Mouse (Mus musculus) kidney, adult 9 months (tissue): ENCODE data around the gene H2afx.
"Not testable (repeated sequence)": the region's sequence is repeated elsewhere in the genome, so short reads cannot be mapped to it uniquely, and the experiment has no call there.

ENCODE experiments used
- DNase-seq: peaks from one replicate; pipeline ENCODE4 v3.0.0; 2022

Gene H2afx

DNA sequence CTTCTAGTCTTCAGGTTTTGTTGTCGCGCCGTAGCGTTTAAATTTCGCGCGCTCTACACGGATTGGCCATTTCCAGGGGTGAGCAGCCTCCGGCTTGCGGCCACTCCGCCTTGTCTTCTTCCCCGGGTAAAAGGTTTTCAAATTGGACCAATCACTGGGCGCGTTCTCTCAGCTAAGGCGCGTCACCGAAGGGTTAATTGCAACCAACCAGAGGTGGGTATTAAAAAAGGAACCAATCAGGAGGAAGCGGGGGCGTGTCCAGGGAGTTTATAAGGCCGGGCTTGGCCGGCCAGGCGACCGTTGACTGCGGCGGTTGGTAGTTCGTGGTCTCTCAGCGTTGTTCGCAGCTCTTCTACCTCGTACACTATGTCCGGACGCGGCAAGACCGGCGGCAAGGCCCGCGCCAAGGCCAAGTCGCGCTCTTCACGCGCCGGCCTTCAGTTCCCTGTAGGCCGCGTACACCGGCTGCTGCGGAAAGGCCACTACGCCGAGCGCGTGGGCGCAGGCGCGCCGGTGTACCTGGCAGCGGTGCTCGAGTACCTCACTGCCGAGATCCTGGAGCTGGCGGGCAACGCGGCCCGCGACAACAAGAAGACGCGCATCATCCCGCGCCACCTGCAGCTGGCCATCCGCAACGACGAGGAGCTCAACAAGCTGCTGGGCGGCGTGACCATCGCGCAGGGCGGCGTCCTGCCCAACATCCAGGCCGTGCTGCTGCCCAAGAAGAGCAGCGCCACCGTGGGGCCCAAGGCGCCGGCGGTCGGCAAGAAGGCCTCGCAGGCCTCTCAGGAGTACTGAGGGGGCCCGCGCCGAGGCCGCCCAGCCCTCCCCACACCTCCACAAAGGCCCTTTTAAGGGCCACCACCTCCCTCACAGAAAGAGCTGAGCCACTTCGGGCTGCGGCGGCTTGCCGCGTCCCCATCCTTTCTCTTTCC is at the start of gene H2afx:
TSS of gene H2afx (plus strand) at position 299 of the 935 bp plus-strand sequence.
- DNase-seq: peak; percentile 100

DNA sequence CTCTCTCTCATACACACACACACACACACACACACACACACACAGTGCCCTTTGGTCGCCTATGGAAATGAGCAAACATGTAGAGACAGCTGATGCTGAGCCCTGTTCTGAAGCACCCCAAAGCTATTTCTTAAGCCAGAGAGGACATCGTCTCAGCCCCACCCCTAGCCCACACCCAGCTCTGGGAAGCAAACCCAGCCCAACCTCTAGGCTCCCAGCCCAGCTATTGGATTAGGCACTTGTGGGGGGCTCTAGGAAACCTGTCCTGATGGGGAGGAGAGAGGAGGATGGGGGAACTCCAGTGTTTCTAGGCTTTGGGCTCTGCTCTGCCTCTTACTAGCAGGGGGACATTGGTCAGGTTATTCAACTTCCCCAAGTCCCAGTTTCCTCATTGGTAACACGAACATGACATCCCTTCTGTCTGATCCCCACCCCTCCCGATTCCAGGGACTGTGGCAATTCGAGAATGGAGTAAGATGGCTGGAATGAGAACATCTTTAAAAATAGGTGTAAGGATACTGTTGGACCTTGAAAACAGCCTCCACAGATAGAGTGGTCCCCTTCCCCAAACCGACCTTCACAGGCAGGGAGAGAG is 48.1 kb upstream of the H2afx start:
- no peak for DNase-seq

DNA sequence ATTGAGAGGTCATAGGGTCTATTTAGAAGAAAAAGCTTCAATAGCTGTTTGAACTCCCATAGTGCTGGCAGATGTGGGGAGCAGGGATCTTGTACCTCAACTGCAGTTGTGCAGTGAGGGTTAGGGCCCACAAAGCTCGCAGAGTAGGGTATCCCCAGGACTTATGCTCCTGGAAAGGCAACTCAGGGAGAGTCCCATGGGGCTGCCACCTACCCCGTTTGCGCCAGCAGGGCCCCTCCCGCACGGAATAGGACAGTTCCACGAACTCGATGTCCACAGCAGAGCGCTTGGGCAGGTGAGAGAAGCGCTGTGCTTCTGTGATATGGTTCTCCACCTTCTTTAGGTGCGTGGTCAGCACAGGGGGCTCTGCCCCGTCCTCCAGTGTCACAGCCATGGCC is 47.5 kb upstream of the H2afx start:
- no peak for DNase-seq

DNA sequence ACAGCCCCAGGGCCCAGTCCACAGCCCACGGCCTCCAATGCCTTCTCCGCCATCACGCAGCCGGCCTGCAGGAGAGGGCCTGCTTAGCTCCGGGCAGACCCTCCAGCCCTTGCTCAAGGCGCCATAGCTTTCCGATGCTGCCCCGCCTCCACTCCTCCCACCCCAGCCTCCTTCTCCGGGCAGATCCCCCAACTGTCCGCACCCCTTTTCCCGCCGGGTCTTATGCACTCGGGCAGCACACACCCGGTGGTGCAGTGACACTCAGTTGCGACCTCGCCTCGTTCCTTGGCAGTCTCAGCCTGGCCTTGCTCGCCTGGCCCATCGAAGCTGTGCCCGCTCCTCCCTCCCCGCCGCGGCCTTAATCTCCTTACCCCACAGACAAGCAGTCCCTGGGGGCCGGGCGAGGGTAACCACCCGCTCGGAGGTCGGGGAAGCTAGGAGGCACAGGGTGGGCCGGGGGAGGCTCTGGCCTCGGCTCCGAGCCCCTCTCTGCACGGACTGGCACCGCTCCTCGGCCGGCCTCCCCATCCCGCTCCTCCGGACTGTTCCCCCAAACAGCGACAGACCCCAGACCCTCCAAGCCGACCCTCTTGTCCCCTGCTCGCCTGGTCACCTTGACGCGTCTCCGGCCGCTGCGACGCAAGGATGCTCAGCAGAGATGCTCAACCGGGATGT is 47.0 kb upstream of the H2afx start:
- DNase-seq: no peak

DNA sequence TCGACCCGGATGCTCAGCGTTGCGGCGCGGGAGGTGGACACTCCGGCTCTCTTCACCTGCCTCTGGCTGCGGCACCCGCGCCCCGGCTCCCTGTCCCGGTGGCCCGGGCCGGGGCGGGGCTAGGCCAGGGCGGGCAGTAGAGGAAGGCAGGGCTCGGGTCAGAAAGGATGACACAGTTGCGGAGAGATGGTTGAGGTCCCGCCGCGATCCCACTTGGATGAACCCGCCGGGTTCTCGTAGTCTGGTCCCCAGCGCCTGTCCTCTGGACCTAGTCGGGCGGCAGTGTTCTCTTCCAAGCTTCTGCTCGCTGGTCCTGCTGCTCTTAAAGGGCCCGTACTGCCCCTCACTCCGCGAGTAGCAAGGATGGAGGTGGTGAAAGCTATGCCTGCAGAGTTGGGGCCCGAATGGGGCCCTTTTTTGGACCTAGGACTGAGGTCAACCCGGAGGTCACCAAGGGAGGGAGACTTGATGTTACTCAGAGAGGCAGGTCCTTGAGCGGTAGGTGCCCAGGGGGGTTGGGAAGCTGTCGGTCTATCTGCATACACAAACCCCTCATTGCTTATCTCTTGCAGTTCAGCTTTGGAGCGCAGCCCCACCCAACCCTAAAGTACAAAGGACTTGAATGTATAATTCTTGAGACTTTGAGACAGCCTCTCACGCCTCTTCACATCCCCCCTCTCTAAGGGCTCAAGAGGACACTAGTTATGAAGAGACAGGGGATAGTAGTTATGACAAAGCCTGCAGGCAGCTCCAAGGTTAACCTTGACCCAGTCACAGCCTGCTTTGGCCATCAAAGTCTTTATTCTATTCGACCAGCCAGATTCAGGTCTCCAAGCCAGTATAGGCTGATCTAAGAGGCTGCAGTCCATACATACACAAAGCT is 46.2 kb upstream of the H2afx start, which contains the start of gene Abcg4:
TSS of gene Abcg4 (minus strand) at position 540 of the 883 bp plus-strand sequence.
- DNase-seq: no peak

DNA sequence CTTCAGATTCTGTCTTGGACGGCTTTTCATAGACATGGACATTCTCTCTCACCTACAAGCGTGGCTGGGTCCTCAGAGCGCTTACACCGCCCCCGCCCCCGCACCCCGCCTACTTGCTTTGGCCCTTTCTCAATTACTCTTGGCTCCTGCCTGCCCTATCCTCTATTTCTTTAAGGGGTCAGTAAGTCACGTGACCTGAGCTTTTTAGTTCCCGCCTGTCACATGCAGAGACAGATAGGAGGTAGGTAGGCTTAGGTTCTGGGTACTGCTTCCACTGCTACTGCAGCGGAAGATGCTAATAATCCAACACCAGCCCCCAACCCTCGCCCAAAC is 45.6 kb upstream of the H2afx start:
- no peak for DNase-seq

DNA sequence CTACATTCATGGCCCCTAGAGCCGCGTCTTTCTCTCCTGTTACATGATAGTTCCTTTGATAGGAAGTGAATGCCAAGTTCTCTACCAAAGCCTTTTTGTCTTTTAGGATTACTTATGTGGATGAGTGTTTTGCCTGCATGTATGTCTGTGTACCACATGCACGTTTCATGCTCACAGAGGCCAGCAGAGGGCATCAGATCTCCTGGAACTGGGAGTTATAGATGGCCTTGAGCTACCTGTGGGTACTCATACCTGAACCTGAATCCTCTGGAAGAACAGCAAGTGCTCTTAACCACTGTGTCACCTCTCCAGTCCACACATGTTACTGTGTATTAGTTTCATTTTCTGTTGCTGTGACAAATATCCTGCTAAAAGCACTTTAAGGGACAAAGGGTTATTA is 42.0 kb upstream of the H2afx start:
- DNase-seq: peak; percentile 76

- DNase-seq: not testable (repeated sequence)
Measured at GRCm38 (mm10) chr9:44300001-44300400, 34.5 kb upstream of the H2afx start.

DNA sequence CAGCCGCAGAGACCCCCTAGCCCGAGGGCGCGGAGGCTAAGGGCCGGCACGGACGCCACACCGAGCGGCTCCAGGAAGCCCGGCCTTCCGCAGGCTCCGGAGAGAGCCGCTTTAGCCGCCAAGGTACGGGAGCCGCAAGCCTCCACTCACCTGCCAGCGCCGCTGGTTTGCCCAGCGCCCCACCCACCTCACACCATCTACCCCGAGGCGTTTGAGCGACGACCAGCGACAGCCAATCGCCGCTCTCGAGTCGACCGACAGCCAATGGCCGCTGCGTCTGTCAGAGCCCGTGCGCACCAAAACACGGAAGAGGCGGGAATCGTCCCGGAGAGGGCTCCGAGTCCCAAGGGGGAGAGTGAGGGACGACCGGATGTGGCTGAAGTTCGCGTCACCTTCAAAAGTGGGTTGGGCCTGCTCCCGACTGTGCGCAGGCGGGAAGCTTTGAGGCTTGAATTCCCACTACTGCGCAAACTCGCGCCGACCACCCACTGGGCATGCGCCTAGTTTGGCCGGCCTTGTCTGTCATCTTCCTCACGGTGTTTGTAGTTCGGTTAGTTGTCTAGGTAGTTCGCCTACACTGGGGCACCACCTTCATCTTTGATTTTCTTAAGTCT is 28.9 kb upstream of the H2afx start, which contains the start of gene Hinfp:
TSS of gene Hinfp (minus strand) at position 206 of the 614 bp plus-strand sequence.
- DNase-seq: peak; percentile 99

GRCm38 (mm10) chr9:44306532-44306931 is 28.0 kb upstream of the H2afx start:
- no peak for DNase-seq

DNA sequence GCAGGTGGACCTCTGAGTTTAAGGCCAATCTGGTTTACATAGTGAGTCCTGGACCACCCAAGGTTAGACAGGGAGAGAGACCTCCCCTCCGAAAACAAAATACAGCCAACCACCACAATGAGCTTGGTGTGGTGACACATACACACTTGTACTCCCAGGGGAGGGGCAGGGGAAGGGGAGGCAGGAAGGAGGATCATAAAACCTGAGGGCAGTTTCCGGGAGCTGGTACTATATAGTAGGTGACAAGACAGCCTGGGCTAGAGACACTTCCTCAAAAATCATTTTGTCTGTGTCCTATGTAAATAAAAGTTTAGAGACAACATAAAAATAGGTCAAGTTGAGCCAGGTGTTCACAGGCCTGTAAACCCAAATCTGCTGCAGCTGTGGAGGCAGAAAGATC is 27.2 kb upstream of the H2afx start:
- no peak for DNase-seq

GRCm38 (mm10) chr9:44309756-44310155 is 24.7 kb upstream of the H2afx start:
- DNase-seq: no peak

DNA sequence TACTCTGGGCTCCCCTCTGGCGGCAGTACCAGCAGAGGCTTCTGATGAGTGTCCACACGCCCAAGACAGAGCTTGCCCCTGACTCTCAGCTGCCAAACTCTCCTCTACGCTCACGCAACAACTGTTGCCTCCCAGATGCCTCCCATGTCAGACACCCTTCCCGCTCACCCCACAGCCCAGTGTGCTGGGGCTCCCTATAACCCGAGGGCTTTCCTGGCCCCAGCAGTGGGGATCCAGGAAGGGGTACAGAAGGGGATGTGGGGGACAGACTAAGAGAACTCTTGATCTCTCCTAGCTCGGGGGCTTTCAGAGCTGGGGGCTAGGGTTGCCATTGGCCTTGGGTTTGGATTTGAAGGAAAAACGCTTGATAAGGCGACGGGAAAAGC is 23.8 kb upstream of the H2afx start:
- no peak for DNase-seq

DNA sequence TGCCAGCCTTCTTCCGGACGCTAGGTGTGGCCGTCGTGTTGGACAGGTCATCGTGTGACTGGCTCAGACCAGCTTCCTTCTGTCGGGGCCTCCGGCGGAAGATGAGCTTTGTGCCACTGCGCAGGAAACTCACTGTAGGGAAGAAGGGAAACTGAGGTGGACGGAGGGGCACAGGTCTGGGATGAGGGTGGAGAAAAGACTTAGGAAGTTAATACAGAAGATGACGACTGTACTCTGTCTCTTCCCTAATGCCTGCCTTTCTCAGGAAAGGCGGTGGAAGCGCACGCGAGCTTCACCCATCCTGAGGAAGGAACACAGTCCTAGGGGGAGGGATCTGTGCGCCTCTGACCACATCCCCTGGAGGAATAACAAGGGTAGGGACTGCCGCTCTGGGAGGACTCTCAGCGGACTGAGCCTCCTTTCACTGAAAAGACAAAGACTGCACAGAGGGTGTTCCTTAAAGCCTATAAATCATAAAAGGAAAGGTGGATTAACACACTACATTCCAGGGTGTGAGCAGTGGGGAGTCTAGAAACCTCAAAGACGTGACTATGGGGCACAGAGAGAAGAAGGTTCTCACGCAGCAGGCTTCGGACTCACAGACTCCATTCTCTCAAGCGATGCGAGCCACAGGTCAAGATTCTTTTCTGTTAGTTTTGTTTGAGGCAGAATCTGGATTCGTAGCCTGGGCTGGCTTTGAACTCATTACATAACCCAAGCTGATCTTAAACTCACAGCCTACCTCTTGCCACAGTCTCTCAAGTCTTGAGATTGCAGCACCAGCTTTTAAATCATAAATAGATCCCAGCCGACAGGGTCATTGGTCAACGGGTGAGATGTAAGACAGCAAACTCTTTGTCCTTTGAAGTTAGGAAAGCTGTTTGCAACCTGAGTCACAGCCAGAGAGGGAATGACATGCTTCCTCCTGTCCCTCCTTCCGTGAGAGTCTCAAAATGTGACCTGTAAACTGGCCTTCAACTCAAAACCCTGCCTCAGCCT is 23.1 kb upstream of the H2afx start:
- peak; percentile 60 for DNase-seq

DNA sequence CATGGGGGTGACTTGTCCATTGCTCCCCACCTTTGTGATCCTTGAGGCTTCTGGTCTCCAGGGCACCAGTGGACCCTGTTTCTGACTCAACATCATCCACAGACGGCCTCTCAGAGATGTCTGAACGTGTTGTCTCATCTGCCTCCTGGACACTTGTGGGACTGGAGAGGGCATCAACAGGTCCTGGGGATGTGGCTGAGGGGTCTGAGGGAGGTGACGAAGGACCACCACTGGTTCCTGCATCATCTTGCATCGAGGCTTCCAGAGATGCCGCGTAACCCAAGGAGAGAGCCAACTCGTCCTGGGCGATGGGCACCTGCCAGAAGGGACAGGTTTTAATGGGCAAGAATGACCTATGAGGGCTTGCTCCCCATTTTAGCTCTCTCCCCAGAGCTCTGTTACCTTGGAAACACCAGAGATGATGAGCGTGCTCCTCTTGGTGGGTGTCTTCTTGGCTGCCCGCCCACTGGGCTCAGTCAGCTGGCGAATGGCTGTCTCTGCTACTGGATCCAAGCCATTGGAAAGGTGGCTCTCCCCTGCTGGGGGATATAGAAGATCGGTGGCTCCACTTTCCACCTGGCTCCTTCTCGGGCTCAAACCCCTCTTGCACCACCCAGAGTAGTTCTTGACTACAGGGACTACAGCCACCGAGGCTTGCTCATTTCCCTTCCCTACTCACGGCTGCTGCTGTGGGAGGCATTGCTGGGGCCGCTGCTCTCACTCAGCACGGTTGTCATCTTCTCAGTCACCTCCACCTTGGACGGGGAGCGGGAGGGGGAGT is 20.8 kb upstream of the H2afx start:
- no peak for DNase-seq

GRCm38 (mm10) chr9:44314257-44314547 is 20.3 kb upstream of the H2afx start:
- DNase-seq: no peak

GRCm38 (mm10) chr9:44314910-44315309 is 19.6 kb upstream of the H2afx start:
- no peak for DNase-seq

GRCm38 (mm10) chr9:44317452-44317851 is 17.0 kb upstream of the H2afx start:
- DNase-seq: no peak

DNA sequence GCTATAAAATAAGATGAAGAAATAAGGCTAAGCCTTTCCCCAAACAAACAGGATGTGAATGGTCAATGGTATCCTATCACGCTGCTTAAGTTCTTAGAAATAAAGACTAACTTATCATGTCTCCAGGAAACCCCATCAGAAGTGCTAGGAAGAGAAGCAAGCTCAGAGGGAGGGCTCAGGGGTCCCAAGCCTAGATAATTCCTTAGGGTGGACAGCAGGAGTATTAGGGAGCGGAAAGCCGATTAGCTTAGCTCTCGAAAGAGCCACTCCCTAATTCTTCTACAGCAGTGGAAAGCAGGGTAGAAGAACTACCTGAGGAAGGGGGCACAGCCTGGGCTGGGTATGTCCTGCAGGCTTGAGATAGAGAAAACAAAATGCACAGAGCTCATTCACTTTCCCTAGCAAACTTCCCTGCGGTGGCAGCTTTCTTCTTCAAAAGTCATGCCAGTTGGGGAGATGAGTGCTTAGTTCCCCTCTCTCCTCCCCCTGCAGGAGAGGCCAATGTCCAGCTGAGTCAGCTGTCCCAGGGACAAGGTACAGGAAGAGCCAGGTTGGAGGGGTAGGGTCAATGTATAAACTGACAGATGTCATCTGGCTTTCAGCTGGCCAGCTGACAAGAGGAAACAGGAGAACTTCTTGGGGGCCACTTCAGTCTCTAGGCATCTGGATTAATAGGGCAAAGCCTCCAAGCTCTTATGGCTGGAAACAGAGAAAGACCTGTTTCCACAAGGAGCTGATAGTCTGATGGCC is 16.2 kb upstream of the H2afx start:
- peak; percentile 88 for DNase-seq

GRCm38 (mm10) chr9:44318826-44319095 is 15.7 kb upstream of the H2afx start:
- DNase-seq: peak; percentile 83
